Mouse (Mus musculus) limb, embryonic 15.5 days (tissue): ENCODE results near the gene Mafg. TPM values are rescaled to one million over a fixed set of nuclear protein-coding genes. Genes with fewer than 3 reads are reported as not detected.
"Not testable (repeated sequence)": the region's sequence is repeated elsewhere in the genome, so short reads cannot be mapped to it uniquely, and the experiment has no call there.

ENCODE experiments used
- ATAC-seq: fragments of 200-750 bp; cut with Nextera tagmentation; 2 replicates; pipeline ENCODE4 v1.8.0; 2017; ENCODE audit warnings: low read depth, moderate TSS enrichment; ENCODE audit not compliant: insufficient number of reproducible peaks, low FRiP score, low TSS enrichment
- H3K27ac ChIP-seq: fragments of 300-500 bp; sonication (generic); 2 replicates; pipeline ENCODE4 v1.5.1; 2015; ENCODE audit warnings: moderate library complexity, mild to moderate bottlenecking, inconsistent platforms
- H3K27me3 ChIP-seq: fragments of 300-500 bp; sonication (generic); 2 replicates; pipeline ENCODE4 v1.6.1; 2015; ENCODE audit warnings: inconsistent platforms
- H3K36me3 ChIP-seq: fragments of 300-500 bp; sonication (generic); 2 replicates; pipeline ENCODE4 v1.6.1; 2015; ENCODE audit warnings: inconsistent platforms
- H3K4me1 ChIP-seq: fragments of 300-500 bp; sonication (generic); 2 replicates; pipeline ENCODE4 v1.6.1; 2015; ENCODE audit warnings: inconsistent platforms
- H3K4me2 ChIP-seq: fragments of 300-500 bp; sonication (generic); 2 replicates; pipeline ENCODE4 v1.6.1; 2015; ENCODE audit warnings: mild to moderate bottlenecking, inconsistent platforms
- H3K4me3 ChIP-seq: fragments of 300-500 bp; sonication (generic); 2 replicates; pipeline ENCODE4 v1.5.1; 2015; ENCODE audit warnings: mild to moderate bottlenecking, inconsistent platforms
- H3K9ac ChIP-seq: fragments of 300-500 bp; sonication (generic); 2 replicates; pipeline ENCODE4 v1.6.1; 2015; ENCODE audit warnings: inconsistent platforms
- H3K9me3 ChIP-seq: fragments of 300-500 bp; sonication (generic); 2 replicates; pipeline ENCODE4 v1.6.1; 2016; ENCODE audit warnings: inconsistent platforms
- WGBS: fragments of 180-500 bp; shearing (Covaris S2); methylation state at CpG from one replicate; pipeline ENCODE4 v1.1.7; 2015; 5-methylcytosine and 5-hydroxymethylcytosine counted together
- polyA plus RNA-seq: library from polyadenylated mRNA; unstranded; fragments of >200 nt; fragmentation: Nextera tagmentation; extraction: Ambion mirVana; gene quantifications from 2 replicates; pipeline ENCODE4 v1.2.1, GENCODE M21; 2015

The Mafg gene
- polyA plus RNA-seq, result 26.6 and 32.9 TPM in 2 replicates

- H3K4me1 ChIP-seq, result peaks cover 38% of the 10 kb centered on the region
- H3K4me2 ChIP-seq, result peak within 1 kb of the TSS; percentile 80
- no peaks in the 10 kb centered on the region for H3K27me3 ChIP-seq
- H3K27ac ChIP-seq, result peak within 1 kb of the TSS; percentile 91
- peak; percentile 82 for ATAC-seq
- peaks cover 9% of the 10 kb centered on the region for H3K36me3 ChIP-seq
- H3K9me3 ChIP-seq, result no peaks in the 10 kb centered on the region
- peak within 1 kb of the TSS; percentile 93 for H3K9ac ChIP-seq
- H3K4me3 ChIP-seq, result peak within 1 kb of the TSS; percentile 99
- WGBS, result 11% methylated on average over 58 of the region's 58 CpGs
Measured at GRCm38 (mm10) chr11:120633520-120634343, at the start of gene Mafg. Gene Mafg (minus strand): TSS chr11:120633600.

GRCm38 (mm10) chr11:120682683-120683082 lies 49.3 kb upstream of the Mafg start:
- Histone ChIP-seq H3K27ac (no peak overlapping the region), H3K4me3 (no peak overlapping the region), H3K4me2 (no peak overlapping the region), H3K9ac (no peak overlapping the region), H3K36me3 (peaks cover 79% of the 10 kb centered on the region), H3K27me3 (no peaks in the 10 kb centered on the region), H3K9me3 (no peaks in the 10 kb centered on the region), H3K4me1 (0 out of 2 replicates have a peak, but pooled peaks cover 7% of the 10 kb centered on the region)
- ATAC-seq, result no peak
- 86% methylated on average over 5 of the region's 5 CpGs for WGBS

GRCm38 (mm10) chr11:120679909-120680308 lies 46.5 kb upstream of the Mafg start:
- 69% methylated on average over 3 of the region's 3 CpGs for WGBS
- peaks cover 75% of the 10 kb centered on the region for H3K36me3 ChIP-seq
- ATAC-seq, result no peak
- H3K27me3 ChIP-seq, result no peaks in the 10 kb centered on the region
- H3K4me3 ChIP-seq, result no peak overlapping the region
- H3K27ac ChIP-seq, result no peak overlapping the region
- no peaks in the 10 kb centered on the region for H3K9me3 ChIP-seq
- no peaks in the 10 kb centered on the region for H3K4me1 ChIP-seq
- H3K4me2 ChIP-seq, result no peak overlapping the region
- H3K9ac ChIP-seq, result no peak overlapping the region

- peaks cover 51% of the 10 kb centered on the region for H3K36me3 ChIP-seq
- H3K27me3 ChIP-seq, result no peaks in the 10 kb centered on the region
- no peak for ATAC-seq
- H3K4me3 ChIP-seq, result no peak overlapping the region
- H3K27ac ChIP-seq, result no peak overlapping the region
- H3K9ac ChIP-seq, result no peak overlapping the region
- H3K4me1 ChIP-seq, result peaks cover 14% of the 10 kb centered on the region
- H3K9me3 ChIP-seq, result no peaks in the 10 kb centered on the region
- no peak overlapping the region for H3K4me2 ChIP-seq
- WGBS, result 89% methylated on average over 4 of the region's 4 CpGs
Measured at GRCm38 (mm10) chr11:120676951-120677350, 43.6 kb upstream of the Mafg start.

- H3K4me3 ChIP-seq, H3K27ac ChIP-seq, H3K9me3 ChIP-seq, H3K27me3 ChIP-seq, H3K4me2 ChIP-seq, ATAC-seq, H3K9ac ChIP-seq: not testable (repeated sequence)
- Histone ChIP-seq H3K4me1 (peaks cover 14% of the 10 kb centered on the region), H3K36me3 (peaks cover 42% of the 10 kb centered on the region)
- 75% methylated on average over 4 of the region's 5 CpGs for WGBS
Measured at GRCm38 (mm10) chr11:120675875-120676274, 42.5 kb upstream of the Mafg start.

- Histone ChIP-seq H3K4me1 (peaks cover 14% of the 10 kb centered on the region), H3K27ac (peak overlapping the region; percentile 94), H3K9ac (peak overlapping the region; percentile 62), H3K36me3 (peaks cover 21% of the 10 kb centered on the region), H3K4me3 (peak overlapping the region; percentile 90), H3K27me3 (no peaks in the 10 kb centered on the region), H3K9me3 (no peaks in the 10 kb centered on the region), H3K4me2 (peak overlapping the region; percentile 77)
- no peak for ATAC-seq
- WGBS, result 40% methylated on average over 12 of the region's 12 CpGs
Measured at GRCm38 (mm10) chr11:120673594-120674122, 40.3 kb upstream of the Mafg start.

- peak; percentile 96 for ATAC-seq
Measured at GRCm38 (mm10) chr11:120672687-120673593, 39.5 kb upstream of the Mafg start, which contains the start of gene Aspscr1. Gene Aspscr1 (plus strand): TSS chr11:120672973.

GRCm38 (mm10) chr11:120666617-120667016 lies 33.2 kb upstream of the Mafg start:
- H3K4me1 ChIP-seq, result peaks cover 12% of the 10 kb centered on the region
- H3K4me2 ChIP-seq, result no peak overlapping the region
- no peak overlapping the region for H3K9ac ChIP-seq
- no peak for ATAC-seq
- peaks cover 22% of the 10 kb centered on the region for H3K27me3 ChIP-seq
- H3K9me3 ChIP-seq, result no peaks in the 10 kb centered on the region
- no peak overlapping the region for H3K4me3 ChIP-seq
- H3K36me3 ChIP-seq, result no peaks in the 10 kb centered on the region
- H3K27ac ChIP-seq, result no peak overlapping the region
- WGBS, result 0% methylated on average over 3 of the region's 3 CpGs

More at GRCm38 (mm10) chr11:120672687-120673593, 39.5 kb upstream of the Mafg start, which contains the start of gene Aspscr1:
- peak within 1 kb of the TSS; percentile 77 for H3K4me2 ChIP-seq
- peak within 1 kb of the TSS; percentile 94 for H3K27ac ChIP-seq
- H3K9ac ChIP-seq, result peak within 1 kb of the TSS; percentile 62
- peaks cover 14% of the 10 kb centered on the region for H3K4me1 ChIP-seq
- no peaks in the 10 kb centered on the region for H3K9me3 ChIP-seq
- under 1% methylated on average over 83 of the region's 83 CpGs for WGBS
- peak within 1 kb of the TSS; percentile 90 for H3K4me3 ChIP-seq
- H3K27me3 ChIP-seq, result no peaks in the 10 kb centered on the region
- peaks cover 14% of the 10 kb centered on the region for H3K36me3 ChIP-seq

GRCm38 (mm10) chr11:120665406-120665805 lies 32.0 kb upstream of the Mafg start:
- 63% methylated on average over 3 of the region's 3 CpGs for whole genome bisulfite sequencing
- Histone ChIP-seq H3K27me3 (peaks cover 34% of the 10 kb centered on the region), H3K36me3 (no peaks in the 10 kb centered on the region), H3K9me3 (no peaks in the 10 kb centered on the region), H3K4me1 (peaks cover 21% of the 10 kb centered on the region), H3K4me3 (no peak overlapping the region), H3K27ac (no peak overlapping the region), H3K4me2 (no peak overlapping the region), H3K9ac (no peak overlapping the region)
- no peak for ATAC-seq

GRCm38 (mm10) chr11:120663714-120664113 lies 30.3 kb upstream of the Mafg start:
- Histone ChIP-seq H3K27me3 (peaks cover 51% of the 10 kb centered on the region), H3K9ac (no peak overlapping the region), H3K27ac (no peak overlapping the region), H3K36me3 (no peaks in the 10 kb centered on the region), H3K4me2 (no peak overlapping the region), H3K4me3 (no peak overlapping the region), H3K4me1 (peaks cover 37% of the 10 kb centered on the region), H3K9me3 (no peaks in the 10 kb centered on the region)
- ATAC-seq, result no peak
- WGBS, result 90% methylated on average over 5 of the region's 5 CpGs

- peaks cover 61% of the 10 kb centered on the region for H3K27me3 ChIP-seq
- H3K4me1 ChIP-seq, result peaks cover 37% of the 10 kb centered on the region
- no peak overlapping the region for H3K27ac ChIP-seq
- H3K9ac ChIP-seq, result no peak overlapping the region
- ATAC-seq, result no peak
- 73% methylated on average over 6 of the region's 6 CpGs for WGBS
- no peaks in the 10 kb centered on the region for H3K36me3 ChIP-seq
- H3K4me3 ChIP-seq, result no peak overlapping the region
- H3K4me2 ChIP-seq, result no peak overlapping the region
- no peaks in the 10 kb centered on the region for H3K9me3 ChIP-seq
Measured at GRCm38 (mm10) chr11:120662759-120663158, 29.4 kb upstream of the Mafg start.
